Mouse (Mus musculus): ENCODE measurements at regions not wholly inside any gene's neighbourhood (a gene's known extent, or its start where the extent isn't known, plus 50 kb on each side); places are given as distances from the start of the nearest gene placed in this dataset.

- ATAC-seq (replicated peaks; ENCODE audit: low FRiP score, poor library complexity, severe bottlenecking), result no peak
Measured at GRCm38 (mm10) chr3:149673926-149674325, 683.6 kb upstream of the Adgrl2 start.

GRCm38 (mm10) chr3:149664624-149665023 lies 674.3 kb upstream of the Adgrl2 start:
- no peak for ATAC-seq (replicated peaks; ENCODE audit: low FRiP score, poor library complexity, severe bottlenecking)

GRCm38 (mm10) chr3:149638324-149638723 lies 648.0 kb upstream of the Adgrl2 start:
- no peak for ATAC-seq (replicated peaks; ENCODE audit: low FRiP score, poor library complexity, severe bottlenecking)

- ATAC-seq (replicated peaks; ENCODE audit: low FRiP score, poor library complexity, severe bottlenecking), result no peak
Measured at GRCm38 (mm10) chr3:149626186-149626585, 635.8 kb upstream of the Adgrl2 start.

DNA sequence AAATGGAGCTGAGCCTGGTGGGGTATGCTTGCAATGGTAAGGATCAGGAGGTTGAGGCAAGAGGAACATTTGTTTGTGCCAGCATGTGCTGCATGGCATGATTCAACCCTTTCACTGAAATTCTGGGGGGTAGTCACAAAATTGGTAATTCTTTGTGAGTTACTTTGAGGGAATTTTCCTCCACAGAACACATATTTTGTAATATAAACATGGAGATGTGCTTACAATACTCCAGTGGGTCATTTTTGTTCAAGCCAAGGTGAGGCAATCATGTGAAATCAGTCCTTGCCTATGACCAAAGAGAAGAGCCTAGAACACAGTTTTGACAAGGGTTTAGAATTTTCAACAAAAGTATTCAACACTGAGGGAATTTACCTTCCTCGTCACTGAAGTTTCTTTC lies 635.1 kb upstream of the Adgrl2 start:
- no peak for ATAC-seq (replicated peaks; ENCODE audit: low FRiP score, poor library complexity, severe bottlenecking)

DNA sequence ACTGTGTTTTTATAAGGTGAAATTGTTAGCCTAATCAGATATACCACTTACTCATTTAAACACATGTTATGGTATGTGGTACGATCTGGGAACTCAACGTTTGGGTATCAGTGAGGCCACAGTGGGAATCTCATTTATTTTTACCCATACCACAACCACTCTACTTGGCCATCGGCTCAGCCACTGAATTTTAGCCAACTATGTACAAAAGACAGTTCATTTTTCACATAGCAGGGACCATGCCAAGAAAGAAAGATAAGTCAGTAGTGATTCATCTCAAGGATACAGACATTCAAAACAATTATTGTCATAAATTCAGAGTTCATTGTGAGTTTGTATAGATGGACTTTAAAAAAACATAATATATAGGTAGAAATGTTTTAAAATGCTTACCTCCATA lies 634.7 kb upstream of the Adgrl2 start:
- no peak for ATAC-seq (replicated peaks; ENCODE audit: low FRiP score, poor library complexity, severe bottlenecking)

- ATAC-seq (replicated peaks; ENCODE audit: low FRiP score, poor library complexity, severe bottlenecking), result no peak
Measured at GRCm38 (mm10) chr3:149623851-149624532, 633.6 kb upstream of the Adgrl2 start.

- no peak for ATAC-seq (replicated peaks; ENCODE audit: low FRiP score, poor library complexity, severe bottlenecking)
Measured at GRCm38 (mm10) chr3:149603865-149604264, 613.5 kb upstream of the Adgrl2 start.

DNA sequence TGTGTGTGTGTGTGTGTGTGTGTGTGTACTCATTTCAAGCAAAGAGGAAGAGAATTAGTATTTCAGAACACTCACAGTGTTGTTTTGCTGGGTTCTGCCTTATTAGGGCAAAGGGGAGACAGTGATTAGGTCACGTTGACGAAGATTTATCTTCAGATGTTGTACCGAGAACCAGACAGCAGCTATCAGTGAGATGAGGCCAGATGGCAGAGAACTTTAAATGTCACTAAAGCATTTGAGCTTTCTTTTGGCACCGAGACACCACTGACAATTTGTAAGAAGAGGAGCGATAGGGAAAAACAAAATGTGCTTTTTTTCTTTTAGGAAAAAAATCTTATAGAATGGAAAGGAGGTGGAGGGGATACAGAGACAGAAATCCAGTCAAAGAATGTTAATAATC lies 610.9 kb upstream of the Adgrl2 start:
- no peak for ATAC-seq (replicated peaks; ENCODE audit: low FRiP score, poor library complexity, severe bottlenecking)

- no peak for ATAC-seq (replicated peaks; ENCODE audit: low FRiP score, poor library complexity, severe bottlenecking)
Measured at GRCm38 (mm10) chr3:149594470-149594869, 604.1 kb upstream of the Adgrl2 start.

DNA sequence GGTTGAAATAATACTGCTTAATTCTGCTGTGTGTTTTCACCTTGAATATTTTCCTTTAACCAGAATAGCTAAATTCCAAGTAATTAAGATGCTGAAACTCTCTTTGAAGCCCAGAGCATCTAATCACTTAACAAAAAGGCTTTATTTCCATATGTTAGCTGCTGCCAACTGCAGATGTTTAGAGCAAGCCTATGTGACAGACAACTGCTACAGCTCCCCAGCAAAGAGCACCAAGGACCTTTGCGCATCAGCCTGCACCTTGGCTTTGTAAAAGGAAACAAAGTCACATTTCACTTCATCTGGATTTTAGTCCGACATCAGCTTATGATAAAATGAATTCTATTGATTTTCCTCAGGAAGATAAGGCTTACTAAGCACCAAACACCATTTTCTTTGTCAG lies 595.4 kb upstream of the Adgrl2 start:
- no peak for ATAC-seq (replicated peaks; ENCODE audit: low FRiP score, poor library complexity, severe bottlenecking)

GRCm38 (mm10) chr3:149581141-149581540 lies 590.8 kb upstream of the Adgrl2 start:
- no peak for ATAC-seq (replicated peaks; ENCODE audit: low FRiP score, poor library complexity, severe bottlenecking)

DNA sequence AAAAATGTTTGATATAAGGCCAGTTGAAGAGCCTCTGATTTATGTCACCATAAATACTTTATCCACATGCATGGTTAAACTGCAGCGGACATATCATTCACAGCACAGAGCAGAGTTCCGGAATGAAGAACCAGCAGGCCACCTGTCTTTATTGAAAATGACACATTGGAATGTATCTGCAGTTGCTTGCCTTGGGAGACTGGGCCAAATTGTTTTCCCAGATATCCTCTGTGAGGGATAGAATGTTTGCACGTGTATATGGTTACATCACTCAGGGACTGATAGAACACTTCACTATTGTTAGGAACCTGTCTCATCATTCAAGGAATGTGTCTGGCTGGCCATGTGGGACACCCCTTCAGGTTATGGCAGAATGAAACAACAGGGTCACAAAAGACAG lies 585.3 kb upstream of the Adgrl2 start:
- ATAC-seq (replicated peaks; ENCODE audit: low FRiP score, poor library complexity, severe bottlenecking), result no peak

DNA sequence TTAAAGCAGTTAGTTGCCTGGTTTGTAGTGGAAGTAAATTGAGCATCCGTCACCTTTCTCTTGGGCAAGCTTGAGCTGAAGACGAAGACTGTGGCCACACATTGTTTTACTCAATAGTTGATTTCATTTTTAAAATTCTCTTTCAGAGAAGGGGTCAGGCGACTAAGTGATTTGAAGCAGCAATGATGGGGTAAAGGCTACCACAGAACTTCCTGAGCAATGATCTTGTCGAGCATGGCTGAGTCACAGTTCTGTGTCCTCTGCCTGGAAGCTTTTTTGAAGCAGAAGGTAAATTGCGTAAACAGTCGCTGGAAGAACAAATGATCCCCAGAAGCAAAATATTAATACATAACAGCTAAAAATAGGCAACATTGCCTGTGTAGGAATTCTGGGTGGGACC lies 576.5 kb upstream of the Adgrl2 start:
- ATAC-seq (replicated peaks; ENCODE audit: low FRiP score, poor library complexity, severe bottlenecking), result no peak

DNA sequence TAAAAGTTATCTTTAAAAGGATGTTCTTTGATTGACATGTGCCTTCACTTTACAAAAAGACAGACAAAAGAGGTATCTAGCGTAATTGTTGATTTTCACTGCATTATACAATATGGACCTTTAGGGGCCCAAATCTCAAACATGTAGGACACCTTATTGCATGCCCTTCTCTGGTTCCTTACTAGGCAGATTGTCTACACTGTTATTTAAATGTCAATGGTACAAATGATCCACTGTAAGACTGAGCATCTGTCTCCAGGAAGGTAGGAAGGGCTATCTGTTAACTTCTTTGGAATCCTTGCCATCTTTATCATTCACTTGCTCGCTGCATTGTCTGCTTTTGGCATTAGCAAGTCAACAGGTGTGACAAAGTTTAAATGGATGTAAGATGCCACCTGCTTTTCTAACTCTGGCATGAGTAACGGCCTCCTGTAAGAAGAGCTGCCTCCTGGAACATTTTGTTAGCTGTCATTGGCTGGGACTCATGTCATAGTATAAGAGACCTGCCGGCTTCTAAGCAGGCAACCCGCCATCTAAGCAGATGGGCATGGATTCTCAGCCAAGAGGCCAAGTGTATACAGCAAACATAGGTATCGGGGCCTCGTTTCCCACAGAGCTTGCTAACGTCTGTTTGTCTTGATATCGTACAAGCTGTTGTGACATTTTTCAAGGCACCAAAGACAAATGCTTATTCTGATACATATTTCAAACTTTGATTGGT lies 560.0 kb upstream of the Adgrl2 start:
- ATAC-seq (replicated peaks; ENCODE audit: low FRiP score, poor library complexity, severe bottlenecking), result no peak

- ATAC-seq (replicated peaks; ENCODE audit: low FRiP score, poor library complexity, severe bottlenecking), result no peak
Measured at GRCm38 (mm10) chr3:149547045-149547444, 556.7 kb upstream of the Adgrl2 start.

- ATAC-seq (replicated peaks; ENCODE audit: low FRiP score, poor library complexity, severe bottlenecking), result no peak
Measured at GRCm38 (mm10) chr3:149546256-149546655, 555.9 kb upstream of the Adgrl2 start.

DNA sequence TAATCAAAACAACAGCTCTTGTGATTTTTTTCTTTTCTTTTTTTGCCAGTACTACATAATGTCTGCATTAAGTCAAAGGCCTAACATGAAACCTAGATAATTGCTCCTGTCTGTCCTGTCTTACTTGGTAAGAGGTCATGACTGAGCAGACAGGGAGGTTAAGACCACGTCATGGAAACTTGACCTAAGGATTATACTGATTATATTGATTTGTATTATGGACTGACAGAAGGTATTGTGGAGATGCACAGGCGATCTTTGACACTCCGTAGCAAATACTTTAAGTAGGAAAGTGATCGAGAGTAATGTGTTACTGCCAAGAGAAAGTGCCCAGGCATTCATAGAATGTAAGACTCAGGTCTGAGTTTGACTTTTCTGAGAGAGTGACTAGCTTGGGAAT lies 543.8 kb upstream of the Adgrl2 start:
- no peak for ATAC-seq (replicated peaks; ENCODE audit: low FRiP score, poor library complexity, severe bottlenecking)

DNA sequence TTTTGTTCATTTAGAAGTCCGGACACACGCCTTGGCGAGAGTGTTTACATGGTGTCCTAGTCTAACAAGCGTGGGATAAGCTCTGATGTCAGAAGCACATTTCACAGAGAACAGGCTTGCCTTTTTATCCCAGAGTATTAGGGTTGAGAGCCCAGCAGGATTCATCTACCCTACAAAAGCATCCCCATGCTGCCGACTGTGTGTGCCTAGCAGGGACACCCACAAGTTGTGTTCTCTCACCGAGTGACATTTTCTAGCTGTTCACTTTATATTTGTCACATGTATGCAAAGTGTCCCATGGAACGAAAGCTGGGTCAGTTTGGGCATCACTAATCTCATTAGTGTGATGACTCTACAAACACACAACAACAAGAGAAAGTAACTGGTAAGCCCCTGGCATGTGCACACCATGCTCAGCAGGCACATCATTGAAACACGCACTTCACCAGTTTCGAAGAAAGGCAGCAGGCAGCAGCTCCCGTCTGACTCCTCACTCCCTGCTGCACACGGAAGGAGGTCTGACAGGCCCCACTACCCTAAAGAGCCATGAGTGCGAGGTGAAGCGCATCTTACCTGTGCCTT lies 539.8 kb upstream of the Adgrl2 start:
- no peak for ATAC-seq (replicated peaks; ENCODE audit: low FRiP score, poor library complexity, severe bottlenecking)

DNA sequence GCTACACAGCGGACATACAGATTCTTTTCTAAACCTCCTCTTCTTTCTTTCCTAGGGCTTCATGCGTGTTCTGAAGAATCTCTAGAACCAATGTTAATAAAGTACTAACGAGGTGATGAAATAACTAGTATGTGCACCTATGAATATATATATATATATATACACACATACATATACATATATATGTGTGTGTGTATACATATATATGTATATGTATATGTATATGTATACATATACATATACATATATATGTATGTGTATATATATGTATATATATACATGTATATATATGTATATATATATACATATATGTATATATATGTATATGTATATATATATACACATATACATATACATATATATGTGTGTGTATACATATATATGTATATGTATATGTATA lies 536.2 kb upstream of the Adgrl2 start:
- ATAC-seq (replicated peaks; ENCODE audit: low FRiP score, poor library complexity, severe bottlenecking), result no peak

DNA sequence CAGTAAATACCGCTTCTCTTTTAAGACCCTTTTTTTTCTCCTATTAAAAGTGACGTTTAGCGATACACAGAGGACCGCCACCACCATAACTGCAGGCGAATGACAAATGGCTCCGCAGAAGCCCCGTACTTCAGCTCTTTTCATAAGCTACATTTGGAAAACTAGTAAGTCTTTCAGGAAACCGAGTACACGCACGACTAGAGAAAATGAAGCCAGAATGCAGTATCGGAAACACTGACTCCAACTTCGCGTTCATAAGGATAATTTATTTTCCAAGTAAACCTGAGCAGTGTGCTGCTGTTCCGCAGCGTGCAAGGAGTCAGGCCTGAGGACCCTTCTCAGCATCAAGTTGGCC lies 529.2 kb upstream of the Adgrl2 start:
- no peak for ATAC-seq (replicated peaks; ENCODE audit: low FRiP score, poor library complexity, severe bottlenecking)
